Mouse (Mus musculus) midbrain, postnatal 0 days (tissue): ENCODE data around the gene Rps4x. TPM values are rescaled to one million over a fixed set of nuclear protein-coding genes. Genes with fewer than 3 reads are reported as not detected.
A peak's percentile ranks its signal among the peaks of the same experiment; 100 is the strongest.

Experiments used
- ATAC-seq: fragments of 200-750 bp; cut with Nextera tagmentation; 2 replicates; pipeline ENCODE4 v1.8.0; 2017; ENCODE audit warnings: moderate number of reproducible peaks, mild to moderate bottlenecking, moderate TSS enrichment, moderate library complexity; ENCODE audit not compliant: low FRiP score
- DNase-seq: peaks from one replicate; pipeline ENCODE4 v3.0.0-alpha.2; 2015; ENCODE audit warnings: low spot score
- H3K27ac ChIP-seq: fragments of 300-500 bp; sonication (generic); 2 replicates; pipeline ENCODE4 v1.5.1; 2014; ENCODE audit warnings: low read depth, mild to moderate bottlenecking, low read length, mixed read lengths
- H3K27me3 ChIP-seq: fragments of 300-500 bp; sonication (generic); 2 replicates; pipeline ENCODE4 v1.6.1; 2014; ENCODE audit warnings: low read length, control low read depth, mixed read lengths; ENCODE audit not compliant: insufficient read depth
- H3K36me3 ChIP-seq: fragments of 300-500 bp; sonication (generic); 2 replicates; pipeline ENCODE4 v1.6.1; 2014; ENCODE audit warnings: low read length, control low read depth, mixed read lengths; ENCODE audit not compliant: insufficient read depth
- H3K4me1 ChIP-seq: fragments of 300-500 bp; sonication (generic); 2 replicates; pipeline ENCODE4 v1.6.1; 2014; ENCODE audit warnings: mild to moderate bottlenecking, control low read depth, antibody characterized with exemption, low read length, mixed read lengths; ENCODE audit not compliant: insufficient read depth
- H3K4me2 ChIP-seq: fragments of 300-500 bp; sonication (generic); 2 replicates; pipeline ENCODE4 v1.6.1; 2014; ENCODE audit warnings: low read depth, mild to moderate bottlenecking, low read length, mixed read lengths; ENCODE audit not compliant: poor library complexity, severe bottlenecking
- H3K4me3 ChIP-seq: fragments of 300-500 bp; sonication (generic); 2 replicates; pipeline ENCODE4 v1.5.1; 2014; ENCODE audit warnings: low read depth, mild to moderate bottlenecking, low read length, moderate library complexity
- H3K9ac ChIP-seq: fragments of 300-500 bp; sonication (generic); replicated peaks from 2 replicates; pipeline ENCODE4 v1.6.1; 2014; ENCODE audit warnings: mild to moderate bottlenecking, low read length, moderate library complexity, mixed read lengths; ENCODE audit not compliant: poor library complexity, severe bottlenecking
- H3K9me3 ChIP-seq: fragments of 300-500 bp; sonication (generic); 2 replicates; pipeline ENCODE4 v1.6.1; 2016; ENCODE audit warnings: low read length, control low read depth
- CTCF ChIP-seq: IDR thresholded peaks from 2 replicates; pipeline ENCODE4 v1.5.1; 2016; ENCODE audit warnings: antibody characterized with exemption, mild to moderate bottlenecking
- WGBS: fragments of 180-500 bp; shearing (Covaris S2); extraction: QIAGEN DNeasy Blood & Tissue Kit; methylation state at CpG from one replicate; pipeline ENCODE4 v1.1.7; 2014; 5-methylcytosine and 5-hydroxymethylcytosine counted together
- polyA plus RNA-seq: library from polyadenylated mRNA; unstranded; fragments of >200 nt; fragmentation: Nextera tagmentation; extraction: Ambion mirVana; gene quantifications from 2 replicates; pipeline ENCODE4 v1.2.1, GENCODE M21; 2015
- total RNA-seq: library from RNA; depleted of rRNA; stranded (reverse); fragments of >200 nt; gene quantifications from 2 replicates; pipeline ENCODE4 v1.2.3, GENCODE M21; 2014; rRNA removed

Gene Rps4x
- total and polyA plus RNA-seq, 2 experiments from 2014 or later, result 356 to 809 TPM

DNA sequence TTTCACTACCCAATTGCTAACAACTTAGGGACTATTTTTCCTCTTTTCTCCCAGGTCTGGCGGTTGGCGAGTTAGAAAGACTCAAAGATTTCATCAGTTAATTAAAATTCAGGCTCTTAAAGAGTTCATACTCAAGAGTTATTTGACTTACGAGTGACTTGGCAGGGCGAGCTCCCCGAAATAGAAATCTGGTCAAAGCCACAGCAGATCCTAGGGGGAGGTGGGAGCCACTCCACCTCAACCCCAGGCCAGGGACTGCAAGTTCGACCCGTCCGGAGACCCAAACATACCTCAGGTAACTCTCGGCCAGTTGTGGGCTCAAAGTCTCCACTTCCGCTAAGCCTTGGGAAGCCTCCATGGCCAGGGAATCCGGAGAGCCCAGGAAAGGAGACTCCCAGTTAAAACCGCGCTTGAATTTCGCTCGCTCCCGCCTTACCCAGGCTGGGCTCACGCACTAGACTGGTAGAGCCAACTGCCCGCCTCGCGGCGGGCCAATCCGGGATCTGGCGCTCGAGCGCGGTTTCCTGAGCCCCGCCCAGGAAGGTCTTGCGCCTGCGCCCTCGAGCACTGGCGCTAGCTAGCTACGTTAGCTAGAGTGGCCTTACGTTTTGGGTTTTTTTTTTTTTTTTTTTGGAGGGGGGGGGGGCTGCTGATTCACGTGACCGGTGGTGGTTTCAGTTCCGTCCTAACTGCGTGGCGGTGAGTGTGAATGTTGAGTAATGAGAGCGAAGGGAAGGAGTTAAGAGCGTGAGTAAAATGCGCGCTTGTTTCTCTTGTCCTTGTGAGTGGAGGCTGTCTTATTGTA lies 32.4 kb downstream of the Rps4x start, which contains the start of gene Ercc6l:
TSS of gene Ercc6l (minus strand) at position 474 of the 805 bp plus-strand sequence.
- DNase-seq, result peak; percentile 96
- no peak for TF ChIP-seq CTCF
- peak; percentile 97 for ATAC-seq
- Histone ChIP-seq H3K27ac (peak within 1 kb of the TSS; percentile 65), H3K27me3 (no peaks in the 10 kb centered on the region), H3K9me3 (no peaks in the 10 kb centered on the region), H3K4me1 (no peaks in the 10 kb centered on the region), H3K4me3 (peak within 1 kb of the TSS; percentile 36), H3K4me2 (peak within 1 kb of the TSS; percentile 59), H3K9ac (no peak within 1 kb of the TSS), H3K36me3 (no peaks in the 10 kb centered on the region)
- 22% methylated on average over 41 of the region's 42 CpGs for WGBS

GRCm38 (mm10) chrX:102141157-102141556 lies 48.0 kb downstream of the Rps4x start:
- no peak overlapping the region for H3K27ac ChIP-seq
- no peaks in the 10 kb centered on the region for H3K36me3 ChIP-seq
- no peak overlapping the region for H3K9ac ChIP-seq
- DNase-seq (no peak), ATAC-seq (no peak)
- no peak overlapping the region for H3K4me3 ChIP-seq
- no peaks in the 10 kb centered on the region for H3K9me3 ChIP-seq
- H3K4me1 ChIP-seq, result no peaks in the 10 kb centered on the region
- TF ChIP-seq CTCF, result no peak
- 95% methylated on average over 1 of the region's 1 CpGs for WGBS
- H3K4me2 ChIP-seq, result no peak overlapping the region
- no peaks in the 10 kb centered on the region for H3K27me3 ChIP-seq

Other genes with a start within 250 kb of the Rps4x start
- 45.8 and 50.0 TPM in 2 replicates for gene Rtl5, start 118.1 kb downstream of the Rps4x start, total RNA-seq
- 6.2 and 7.5 TPM in 2 replicates for gene Rtl5, start 118.1 kb downstream of the Rps4x start, polyA plus RNA-seq
- gene Pin4, start 69.9 kb downstream of the Rps4x start, total RNA-seq, result 7.7 and 17.8 TPM in 2 replicates
- 41.1 and 54.6 TPM in 2 replicates for gene Pin4, start 69.9 kb downstream of the Rps4x start, polyA plus RNA-seq
- 1.0 and 1.2 TPM in 2 replicates for gene Ercc6l, start 32.3 kb downstream of the Rps4x start, total RNA-seq
- 0.28 and 0.31 TPM in 2 replicates for gene Ercc6l, start 32.3 kb downstream of the Rps4x start, polyA plus RNA-seq
- 6.4 and 6.9 TPM in 2 replicates for gene Cited1, start 62.8 kb upstream of the Rps4x start, total RNA-seq
- 13.0 and 22.3 TPM in 2 replicates for gene Cited1, start 62.8 kb upstream of the Rps4x start, polyA plus RNA-seq